ENCODE assay signal across 7 mouse cellular contexts in genomic region chr6:86395969-86396368, GRCm38 (mm10). TPM values are rescaled to one million over a fixed set of nuclear protein-coding genes. Genes with fewer than 3 reads are reported as not detected.
A peak's percentile ranks its signal among the peaks of the same experiment; 100 is the strongest.
DNase-seq lines count a peak whose midpoint lies in the region; ATAC-seq and TF ChIP-seq lines count a peak whose summit lies in the region.

No protein-coding gene starts in this region.

- no peaks in the 10 kb centered on the region for H3K27me3 ChIP-seq in lung, postnatal 0 days (replicated peaks; ENCODE audit: insufficient read depth, low read length)
- H3K27me3 ChIP-seq in forebrain, embryonic 11.5 days (ENCODE audit: control insufficient read depth, insufficient read depth, low read length), result no peaks in the 10 kb centered on the region
- H3K27me3 ChIP-seq in liver, embryonic 11.5 days (replicated peaks; ENCODE audit: control insufficient read depth, insufficient read depth, low read length), result no peaks in the 10 kb centered on the region
- no peaks in the 10 kb centered on the region for H3K27me3 ChIP-seq in stomach, embryonic 15.5 days (replicated peaks)

- ATAC-seq in lung, postnatal 0 days, result no peak
- ATAC-seq in forebrain, embryonic 11.5 days (replicated peaks; ENCODE audit: low FRiP score), result no peak
- no peak for ATAC-seq in liver, embryonic 11.5 days (replicated peaks; ENCODE audit: low FRiP score)
- no peak for ATAC-seq in stomach, embryonic 15.5 days (ENCODE audit: insufficient read depth, low FRiP score, low read depth)

- no peak for TF ChIP-seq EP300 in lung, postnatal 0 days (IDR thresholded peaks at IDR 0.05)

- WGBS in lung, postnatal 0 days, result 15% methylated on average over 10 of the region's 10 CpGs
- WGBS in forebrain, embryonic 11.5 days, result 40% methylated on average over 10 of the region's 10 CpGs
- WGBS in liver, embryonic 11.5 days, result 21% methylated on average over 10 of the region's 10 CpGs
- WGBS in stomach, embryonic 15.5 days, result 17% methylated on average over 10 of the region's 10 CpGs

- peak overlapping the region; percentile 72 for H3K4me2 ChIP-seq in lung, postnatal 0 days (replicated peaks; ENCODE audit: low read depth, low read length)
- H3K4me2 ChIP-seq in forebrain, embryonic 11.5 days (ENCODE audit: low read depth, low read length, severe bottlenecking), result peak overlapping the region; percentile 79
- peak overlapping the region; percentile 97 for H3K4me2 ChIP-seq in liver, embryonic 11.5 days
- H3K4me2 ChIP-seq in stomach, embryonic 15.5 days, result peak overlapping the region; percentile 81

- intact Hi-C loops in left cerebral cortex, postnatal 10 days (cut with DNase I), result no loop called here

- H3K9me3 ChIP-seq in lung, postnatal 0 days (ENCODE audit: low read length), result no peaks in the 10 kb centered on the region
- H3K9me3 ChIP-seq in forebrain, embryonic 11.5 days (ENCODE audit: control insufficient read depth, low read length), result no peaks in the 10 kb centered on the region
- no peaks in the 10 kb centered on the region for H3K9me3 ChIP-seq in liver, embryonic 11.5 days (ENCODE audit: control insufficient read depth, low read length)
- H3K9me3 ChIP-seq in stomach, embryonic 15.5 days, result no peaks in the 10 kb centered on the region

- no peak for TF ChIP-seq CTCF in lung, postnatal 0 days (IDR thresholded peaks at IDR 0.05)

- peaks cover 7% of the 10 kb centered on the region; the same call in 1 of the 2 replicates for H3K36me3 ChIP-seq in lung, postnatal 0 days (ENCODE audit: insufficient read depth, low read length)
- H3K36me3 ChIP-seq in forebrain, embryonic 11.5 days (ENCODE audit: control insufficient read depth, insufficient read depth, low read length), result peaks cover 15% of the 10 kb centered on the region; the same call in 1 of the 2 replicates
- peaks cover 13% of the 10 kb centered on the region; the same call in 1 of the 2 replicates for H3K36me3 ChIP-seq in liver, embryonic 11.5 days (ENCODE audit: control insufficient read depth, insufficient read depth, low read length)
- H3K36me3 ChIP-seq in stomach, embryonic 15.5 days, result peaks cover 24% of the 10 kb centered on the region

- H3K4me3 ChIP-seq in lung, postnatal 0 days (ENCODE audit: low read depth, low read length), result peak overlapping the region; percentile 61
- H3K4me3 ChIP-seq in forebrain, embryonic 11.5 days (ENCODE audit: low read depth, low read length), result peak overlapping the region; percentile 73
- H3K4me3 ChIP-seq in liver, embryonic 11.5 days (ENCODE audit: low read depth, low read length), result peak overlapping the region; percentile 93
- H3K4me3 ChIP-seq in stomach, embryonic 15.5 days (replicated peaks), result peak overlapping the region; percentile 89

- no peak for DNase-seq in lung, postnatal 0 days (ENCODE audit: low spot score)
- no peak for DNase-seq in lung, adult 18-20 months
- DNase-seq in forebrain, embryonic 11.5 days (ENCODE audit: low spot score), result no peak
- DNase-seq in liver, embryonic 11.5 days (ENCODE audit: low spot score), result no peak
- DNase-seq in adrenal gland, adult 2 months, result no peak
- DNase-seq in left cerebral cortex, postnatal 10 days (ENCODE audit: extremely low spot score in 1 of 2, low spot score in 2 of 2), result no peak

- peak overlapping the region; percentile 44 for H3K27ac ChIP-seq in lung, postnatal 0 days (ENCODE audit: low read length)
- H3K27ac ChIP-seq in forebrain, embryonic 11.5 days (ENCODE audit: low read depth, low read length), result peak overlapping the region; percentile 81; the same call in 1 of the 2 replicates
- peak overlapping the region; percentile 83; the same call in 1 of the 2 replicates for H3K27ac ChIP-seq in liver, embryonic 11.5 days (ENCODE audit: low read depth, low read length)
- peak overlapping the region; percentile 94; the same call in 1 of the 2 replicates for H3K27ac ChIP-seq in stomach, embryonic 15.5 days

- 0 out of 2 replicates have a peak overlapping the region, but pooled peaks have one; percentile 34 for H3K9ac ChIP-seq in lung, postnatal 0 days (replicated peaks; ENCODE audit: low read depth)
- peak overlapping the region; percentile 79 for H3K9ac ChIP-seq in forebrain, embryonic 11.5 days (ENCODE audit: low read length)
- peak overlapping the region; percentile 89 for H3K9ac ChIP-seq in liver, embryonic 11.5 days (ENCODE audit: low read depth, low read length)
- no peak overlapping the region for H3K9ac ChIP-seq in stomach, embryonic 15.5 days

- H3K4me1 ChIP-seq in lung, postnatal 0 days (ENCODE audit: insufficient read depth, low read depth, low read length), result peaks cover 14% of the 10 kb centered on the region; the same call in 1 of the 2 replicates
- no peaks in the 10 kb centered on the region for H3K4me1 ChIP-seq in forebrain, embryonic 11.5 days (replicated peaks; ENCODE audit: control insufficient read depth, insufficient read depth, low read length)
- H3K4me1 ChIP-seq in liver, embryonic 11.5 days (replicated peaks; ENCODE audit: control insufficient read depth, insufficient read depth, low read length), result peaks cover 20% of the 10 kb centered on the region
- H3K4me1 ChIP-seq in stomach, embryonic 15.5 days, result peaks cover 7% of the 10 kb centered on the region

RNA-seq across cellular contexts. Expression of gene Pcyox1, which starts 1.0 kb away (rescaled TPM):
- polyA plus RNA-seq in lung, postnatal 0 days (2015; fragmentation: Nextera tagmentation; extraction: Ambion mirVana), result 54.2 and 58.6 TPM in 2 replicates
- 94.8 and 95.3 TPM in 2 replicates for polyA plus RNA-seq in forebrain, embryonic 11.5 days (2014; fragmentation: Nextera tagmentation; extraction: Ambion mirVana)
- polyA plus RNA-seq in liver, embryonic 11.5 days (2014; fragmentation: Nextera tagmentation; extraction: Ambion mirVana), result 57.7 and 66.8 TPM in 2 replicates
- polyA plus RNA-seq in stomach, embryonic 15.5 days (2015; fragmentation: Nextera tagmentation; extraction: Ambion mirVana), result 93.0 and 97.9 TPM in 2 replicates
- total RNA-seq in adrenal gland, adult 2 months (2021), result 100 to 1,000 TPM; 178 to 206 TPM
- polyA plus RNA-seq in adrenal gland, adult 2 months (2012; rRNA removed), result 54.8 and 96.2 TPM in 2 replicates
- total RNA-seq in left cerebral cortex, postnatal 10 days (2021), result 100 to 1,000 TPM; 114 TPM

RNA-seq across cellular contexts. Expression of gene Tia1, which starts 8.1 kb away (rescaled TPM):
- 59.1 and 66.3 TPM in 2 replicates for polyA plus RNA-seq in lung, postnatal 0 days (2015; fragmentation: Nextera tagmentation; extraction: Ambion mirVana)
- 271 and 307 TPM in 2 replicates for polyA plus RNA-seq in forebrain, embryonic 11.5 days (2014; fragmentation: Nextera tagmentation; extraction: Ambion mirVana)
- polyA plus RNA-seq in liver, embryonic 11.5 days (2014; fragmentation: Nextera tagmentation; extraction: Ambion mirVana), result 93.5 and 95.5 TPM in 2 replicates
- 158 and 167 TPM in 2 replicates for polyA plus RNA-seq in stomach, embryonic 15.5 days (2015; fragmentation: Nextera tagmentation; extraction: Ambion mirVana)
- total RNA-seq in adrenal gland, adult 2 months (2021), result 10 to 100 TPM; 42.7 to 44.0 TPM
- polyA plus RNA-seq in adrenal gland, adult 2 months (2012; rRNA removed), result 12.7 and 14.2 TPM in 2 replicates
- total RNA-seq in left cerebral cortex, postnatal 10 days (2021), result 100 to 1,000 TPM; 125 to 127 TPM

RNA-seq across cellular contexts. Expression of gene Snrpg, which starts 24.9 kb away (rescaled TPM):
- polyA plus RNA-seq in lung, postnatal 0 days (2015; fragmentation: Nextera tagmentation; extraction: Ambion mirVana), result 234 and 251 TPM in 2 replicates
- polyA plus RNA-seq in forebrain, embryonic 11.5 days (2014; fragmentation: Nextera tagmentation; extraction: Ambion mirVana), result 775 and 792 TPM in 2 replicates
- polyA plus RNA-seq in liver, embryonic 11.5 days (2014; fragmentation: Nextera tagmentation; extraction: Ambion mirVana), result 741 and 785 TPM in 2 replicates
- 521 and 550 TPM in 2 replicates for polyA plus RNA-seq in stomach, embryonic 15.5 days (2015; fragmentation: Nextera tagmentation; extraction: Ambion mirVana)
- total RNA-seq in adrenal gland, adult 2 months (2021), result 100 to 1,000 TPM; 197 to 420 TPM
- polyA plus RNA-seq in adrenal gland, adult 2 months (2012; rRNA removed), result 38.8 and 52.2 TPM in 2 replicates
- total RNA-seq in left cerebral cortex, postnatal 10 days (2021), result 10 to 100 TPM; 66.9 to 87.6 TPM

RNA-seq across cellular contexts. Expression of gene Gm44790, which starts 30.5 kb away (rescaled TPM):
- not detected in 2 replicates for polyA plus RNA-seq in lung, postnatal 0 days (2015; fragmentation: Nextera tagmentation; extraction: Ambion mirVana)
- polyA plus RNA-seq in forebrain, embryonic 11.5 days (2014; fragmentation: Nextera tagmentation; extraction: Ambion mirVana), result 0.37 TPM in 1 of 2 replicates, not detected in the other
- polyA plus RNA-seq in liver, embryonic 11.5 days (2014; fragmentation: Nextera tagmentation; extraction: Ambion mirVana), result 0.47 TPM in 1 of 2 replicates, not detected in the other
- polyA plus RNA-seq in stomach, embryonic 15.5 days (2015; fragmentation: Nextera tagmentation; extraction: Ambion mirVana), result not detected in 2 replicates
- 1 to 10 TPM in 1 of 2 experiments, not detected in 1; 3.2 TPM for total RNA-seq in adrenal gland, adult 2 months (2021)
- polyA plus RNA-seq in adrenal gland, adult 2 months (2012; rRNA removed), result 6.4 and 8.7 TPM in 2 replicates
- under 1 TPM in 1 of 2 experiments, not detected in 1; 0.59 TPM for total RNA-seq in left cerebral cortex, postnatal 10 days (2021)

RNA-seq across cellular contexts. Expression of gene Fam136a, which starts 30.5 kb away (rescaled TPM):
- polyA plus RNA-seq in lung, postnatal 0 days (2015; fragmentation: Nextera tagmentation; extraction: Ambion mirVana), result 44.7 and 45.3 TPM in 2 replicates
- polyA plus RNA-seq in forebrain, embryonic 11.5 days (2014; fragmentation: Nextera tagmentation; extraction: Ambion mirVana), result 164 and 168 TPM in 2 replicates
- 188 and 198 TPM in 2 replicates for polyA plus RNA-seq in liver, embryonic 11.5 days (2014; fragmentation: Nextera tagmentation; extraction: Ambion mirVana)
- polyA plus RNA-seq in stomach, embryonic 15.5 days (2015; fragmentation: Nextera tagmentation; extraction: Ambion mirVana), result 124 and 134 TPM in 2 replicates
- 10 to 100 TPM; 62.6 to 73.7 TPM for total RNA-seq in adrenal gland, adult 2 months (2021)
- polyA plus RNA-seq in adrenal gland, adult 2 months (2012; rRNA removed), result 43.9 and 48.7 TPM in 2 replicates
- total RNA-seq in left cerebral cortex, postnatal 10 days (2021), result 10 to 100 TPM; 34.0 to 34.6 TPM

Comparison
In these comparisons a context has a peak if more than half of its experiments do, and no peak if none do; other contexts are left out.
1. H3K27ac ChIP-seq: peak in every context shown above with its lines; median percentile 94 in stomach, embryonic 15.5 days; 83 in liver, embryonic 11.5 days; 81 in forebrain, embryonic 11.5 days; 44 in lung, postnatal 0 days.